Mouse (Mus musculus): ENCODE measurements around the gene Pclo. TPM values are rescaled to one million over a fixed set of nuclear protein-coding genes. Genes with fewer than 3 reads are reported as not detected.

Gene Pclo
- polyA plus RNA-seq, 1 experiment from 2014 or later, result 0.13 TPM

- Histone ChIP-seq H3K4me2 (replicated peaks; ENCODE audit: low read depth, low read length) (no peak overlapping the region), H3K9me3 (ENCODE audit: low read length) (no peaks in the 10 kb centered on the region), H3K36me3 (ENCODE audit: insufficient read depth, low read length) (no peaks in the 10 kb centered on the region), H3K4me3 (ENCODE audit: low read depth, low read length) (no peak overlapping the region), H3K4me1 (ENCODE audit: insufficient read depth, low read depth, low read length) (no peaks in the 10 kb centered on the region), H3K27me3 (replicated peaks; ENCODE audit: insufficient read depth, low read length) (no peaks in the 10 kb centered on the region), H3K9ac (replicated peaks; ENCODE audit: low read depth) (no peak overlapping the region), H3K27ac (ENCODE audit: low read length) (no peak overlapping the region)
- no peak for DNase-seq (ENCODE audit: low spot score)
- WGBS, result 72% methylated on average over 2 of the region's 2 CpGs
- TF ChIP-seq CTCF (IDR thresholded peaks at IDR 0.05) (no peak), EP300 (IDR thresholded peaks at IDR 0.05) (no peak)
- no peak for ATAC-seq
Measured at GRCm38 (mm10) chr5:14595426-14596013, 80.8 kb downstream of the Pclo start.

- no peaks in the 10 kb centered on the region for H3K4me1 ChIP-seq (ENCODE audit: insufficient read depth, low read depth, low read length)
- no peaks in the 10 kb centered on the region for H3K9me3 ChIP-seq (ENCODE audit: low read length)
- no peaks in the 10 kb centered on the region for H3K27me3 ChIP-seq (replicated peaks; ENCODE audit: insufficient read depth, low read length)
- no peak overlapping the region for H3K4me3 ChIP-seq (ENCODE audit: low read depth, low read length)
- 32% methylated on average over 1 of the region's 1 CpGs for WGBS
- no peak for ATAC-seq
- TF ChIP-seq CTCF (IDR thresholded peaks at IDR 0.05) (no peak), EP300 (IDR thresholded peaks at IDR 0.05) (no peak)
- no peak overlapping the region for H3K4me2 ChIP-seq (replicated peaks; ENCODE audit: low read depth, low read length)
- H3K27ac ChIP-seq (ENCODE audit: low read length), result no peak overlapping the region
- H3K9ac ChIP-seq (replicated peaks; ENCODE audit: low read depth), result no peak overlapping the region
- H3K36me3 ChIP-seq (ENCODE audit: insufficient read depth, low read length), result no peaks in the 10 kb centered on the region
- DNase-seq (ENCODE audit: low spot score), result no peak
Measured at GRCm38 (mm10) chr5:14608318-14608717, 93.6 kb downstream of the Pclo start.

DNA sequence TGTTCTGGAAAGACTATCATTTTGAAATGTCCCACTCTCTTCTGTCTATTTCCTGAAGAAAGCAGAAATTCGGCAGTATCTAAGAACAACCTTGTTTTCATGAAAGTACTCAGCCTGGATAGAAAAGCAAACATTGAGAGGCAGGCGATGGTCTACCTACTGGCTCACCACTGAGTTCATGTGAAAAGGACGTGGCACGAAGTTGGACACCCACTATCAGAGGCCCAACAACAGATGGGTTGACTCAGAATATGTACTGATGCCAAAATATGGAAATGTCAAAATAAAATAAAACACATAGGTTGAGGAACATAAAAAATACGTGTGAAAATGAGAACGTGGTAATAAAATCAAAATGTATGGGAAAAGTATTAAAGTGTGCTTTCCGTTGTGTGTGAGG is 106.4 kb downstream of the Pclo start:
- Histone ChIP-seq H3K9me3 (ENCODE audit: low read length) (no peaks in the 10 kb centered on the region), H3K36me3 (ENCODE audit: insufficient read depth, low read length) (no peaks in the 10 kb centered on the region), H3K4me3 (ENCODE audit: low read depth, low read length) (no peak overlapping the region), H3K9ac (replicated peaks; ENCODE audit: low read depth) (no peak overlapping the region), H3K27me3 (replicated peaks; ENCODE audit: insufficient read depth, low read length) (no peaks in the 10 kb centered on the region), H3K4me1 (ENCODE audit: insufficient read depth, low read depth, low read length) (no peaks in the 10 kb centered on the region), H3K4me2 (replicated peaks; ENCODE audit: low read depth, low read length) (no peak overlapping the region), H3K27ac (ENCODE audit: low read length) (no peak overlapping the region)
- TF ChIP-seq EP300 (IDR thresholded peaks at IDR 0.05) (no peak), CTCF (IDR thresholded peaks at IDR 0.05) (no peak)
- ATAC-seq (no peak), DNase-seq (ENCODE audit: low spot score) (no peak)
- 70% methylated on average over 7 of the region's 7 CpGs for WGBS

DNA sequence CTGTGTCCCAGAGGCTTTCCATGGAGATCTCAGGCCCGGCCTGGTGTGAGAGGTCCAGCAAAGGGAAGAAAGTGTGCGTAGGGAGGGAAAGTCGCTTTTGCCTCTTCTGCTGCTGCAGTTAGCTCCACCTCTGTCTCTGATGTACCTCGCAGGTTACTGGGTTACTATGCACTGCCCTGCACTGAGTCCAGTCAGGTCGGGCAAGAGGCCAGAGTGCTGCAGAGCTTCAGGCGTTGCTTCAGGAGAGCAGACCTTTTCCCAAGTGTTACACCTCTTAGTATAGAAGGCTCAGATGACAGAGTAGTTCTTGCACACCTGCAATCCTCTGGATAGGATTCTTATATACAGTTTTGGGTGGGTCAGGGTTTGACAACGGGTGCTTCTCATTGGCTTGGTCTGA is 108.6 kb downstream of the Pclo start:
- no peak for DNase-seq (ENCODE audit: low spot score)
- Histone ChIP-seq H3K27ac (ENCODE audit: low read length) (no peak overlapping the region), H3K9ac (replicated peaks; ENCODE audit: low read depth) (no peak overlapping the region), H3K4me1 (ENCODE audit: insufficient read depth, low read depth, low read length) (no peaks in the 10 kb centered on the region), H3K4me2 (replicated peaks; ENCODE audit: low read depth, low read length) (no peak overlapping the region), H3K36me3 (ENCODE audit: insufficient read depth, low read length) (no peaks in the 10 kb centered on the region), H3K9me3 (ENCODE audit: low read length) (no peaks in the 10 kb centered on the region), H3K4me3 (ENCODE audit: low read depth, low read length) (no peak overlapping the region), H3K27me3 (replicated peaks; ENCODE audit: insufficient read depth, low read length) (no peaks in the 10 kb centered on the region)
- no peak for ATAC-seq
- TF ChIP-seq CTCF (IDR thresholded peaks at IDR 0.05), result no peak
- 66% methylated on average over 7 of the region's 7 CpGs for WGBS

- TF ChIP-seq EP300 (IDR thresholded peaks at IDR 0.05) (no peak), CTCF (IDR thresholded peaks at IDR 0.05) (no peak)
- H3K36me3 ChIP-seq (ENCODE audit: insufficient read depth, low read length), result no peaks in the 10 kb centered on the region
- no peaks in the 10 kb centered on the region for H3K9me3 ChIP-seq (ENCODE audit: low read length)
- H3K4me1 ChIP-seq (ENCODE audit: insufficient read depth, low read depth, low read length), result no peaks in the 10 kb centered on the region
- no peak overlapping the region for H3K4me2 ChIP-seq (replicated peaks; ENCODE audit: low read depth, low read length)
- no peak overlapping the region for H3K4me3 ChIP-seq (ENCODE audit: low read depth, low read length)
- WGBS, result 83% methylated on average over 1 of the region's 1 CpGs
- H3K27ac ChIP-seq (ENCODE audit: low read length), result no peak overlapping the region
- H3K9ac ChIP-seq (replicated peaks; ENCODE audit: low read depth), result no peak overlapping the region
- DNase-seq (ENCODE audit: low spot score) (no peak), ATAC-seq (no peak)
- H3K27me3 ChIP-seq (replicated peaks; ENCODE audit: insufficient read depth, low read length), result no peaks in the 10 kb centered on the region
Measured at GRCm38 (mm10) chr5:14641260-14641659, 126.5 kb downstream of the Pclo start.

DNA sequence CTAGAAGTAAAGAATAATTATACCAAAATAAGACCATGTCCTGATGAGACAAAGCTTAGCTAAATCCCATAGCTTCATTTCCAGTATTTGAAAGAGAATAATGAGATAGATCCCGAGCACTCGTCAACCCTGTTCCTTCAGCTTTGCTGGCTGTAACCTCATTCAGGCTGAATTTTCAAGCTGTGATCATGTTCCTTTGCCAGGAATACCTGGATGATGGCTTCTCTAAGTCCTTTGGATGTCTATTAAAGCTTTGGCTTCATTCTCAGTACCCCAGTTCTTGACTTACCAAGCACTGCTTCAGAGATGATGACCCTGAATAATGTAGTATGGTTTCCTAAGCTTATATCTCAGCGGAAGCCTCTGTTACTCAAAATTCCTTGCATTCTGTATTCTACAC is 131.1 kb downstream of the Pclo start:
- ATAC-seq (no peak), DNase-seq (ENCODE audit: low spot score) (no peak)
- H3K4me3 ChIP-seq (ENCODE audit: low read depth, low read length), result no peak overlapping the region
- no peaks in the 10 kb centered on the region for H3K27me3 ChIP-seq (replicated peaks; ENCODE audit: insufficient read depth, low read length)
- no peak overlapping the region for H3K4me2 ChIP-seq (replicated peaks; ENCODE audit: low read depth, low read length)
- H3K27ac ChIP-seq (ENCODE audit: low read length), result no peak overlapping the region
- 85% methylated on average over 3 of the region's 3 CpGs for WGBS
- no peaks in the 10 kb centered on the region for H3K4me1 ChIP-seq (ENCODE audit: insufficient read depth, low read depth, low read length)
- H3K36me3 ChIP-seq (ENCODE audit: insufficient read depth, low read length), result no peaks in the 10 kb centered on the region
- TF ChIP-seq CTCF (IDR thresholded peaks at IDR 0.05) (no peak), EP300 (IDR thresholded peaks at IDR 0.05) (no peak)
- H3K9ac ChIP-seq (replicated peaks; ENCODE audit: low read depth), result no peak overlapping the region
- no peaks in the 10 kb centered on the region for H3K9me3 ChIP-seq (ENCODE audit: low read length)

GRCm38 (mm10) chr5:14660637-14661036 is 145.9 kb downstream of the Pclo start:
- Histone ChIP-seq H3K4me1 (ENCODE audit: insufficient read depth, low read depth, low read length) (no peaks in the 10 kb centered on the region), H3K27ac (ENCODE audit: low read length) (no peak overlapping the region), H3K27me3 (replicated peaks; ENCODE audit: insufficient read depth, low read length) (no peaks in the 10 kb centered on the region), H3K9ac (replicated peaks; ENCODE audit: low read depth) (no peak overlapping the region), H3K36me3 (ENCODE audit: insufficient read depth, low read length) (no peaks in the 10 kb centered on the region), H3K4me2 (replicated peaks; ENCODE audit: low read depth, low read length) (no peak overlapping the region), H3K9me3 (ENCODE audit: low read length) (no peaks in the 10 kb centered on the region), H3K4me3 (ENCODE audit: low read depth, low read length) (no peak overlapping the region)
- ATAC-seq, result no peak
- 50% methylated on average over 1 of the region's 1 CpGs for WGBS
- no peak for DNase-seq (ENCODE audit: low spot score)
- TF ChIP-seq EP300 (IDR thresholded peaks at IDR 0.05) (no peak), CTCF (IDR thresholded peaks at IDR 0.05) (no peak)

Data from lung, postnatal 0 days (tissue).